Mouse (Mus musculus) ES-Bruce4 (cell line): Measurements from ENCODE around the gene Asrgl1. TPM values are rescaled to one million over a fixed set of nuclear protein-coding genes. Genes with fewer than 3 reads are reported as not detected.
"Not testable (repeated sequence)": the region's sequence is repeated elsewhere in the genome, so short reads cannot be mapped to it uniquely, and the experiment has no call there.

Experiments
- H3K27ac ChIP-seq: 2 replicates; pipeline ENCODE4 v1.5.1; 2012; ENCODE audit warnings: low read length, inconsistent platforms; ENCODE audit not compliant: insufficient read depth
- H3K27me3 ChIP-seq: 2 replicates; pipeline ENCODE4 v1.6.1; 2012; ENCODE audit warnings: mild to moderate bottlenecking, low read length, inconsistent platforms; ENCODE audit not compliant: control insufficient read depth, poor library complexity, insufficient read depth, severe bottlenecking
- H3K36me3 ChIP-seq: 2 replicates; pipeline ENCODE4 v1.6.1; 2012; ENCODE audit warnings: inconsistent platforms, mild to moderate bottlenecking, low read length, moderate library complexity; ENCODE audit not compliant: control insufficient read depth, poor library complexity, insufficient read depth, severe bottlenecking
- H3K4me1 ChIP-seq: one replicate; pipeline ENCODE4 v1.8.1; 2011; ENCODE audit warnings: low read length; ENCODE audit not compliant: control insufficient read depth, insufficient read depth
- H3K4me3 ChIP-seq: 2 replicates; pipeline ENCODE4 v1.5.1; 2011; ENCODE audit warnings: low read depth, mild to moderate bottlenecking, low read length
- H3K9ac ChIP-seq: 2 replicates; pipeline ENCODE4 v1.6.1; 2012; ENCODE audit warnings: low read depth, mild to moderate bottlenecking, inconsistent platforms; ENCODE audit not compliant: poor library complexity, severe bottlenecking
- H3K9me3 ChIP-seq: replicated peaks from 2 replicates; pipeline ENCODE4 v1.6.1; 2012; ENCODE audit warnings: mild to moderate bottlenecking, low read length, inconsistent platforms; ENCODE audit not compliant: control insufficient read depth, poor library complexity, insufficient read depth, severe bottlenecking
- CTCF ChIP-seq: IDR thresholded peaks from one replicate; pipeline ENCODE4 v1.8.1; 2011; ENCODE audit warnings: low read depth, low read length
- EP300 ChIP-seq: IDR thresholded peaks from 2 replicates; pipeline ENCODE4 v1.6.1; 2011; ENCODE audit warnings: low read depth, low read length; ENCODE audit not compliant: insufficient read depth
- POLR2A ChIP-seq: IDR thresholded peaks from one replicate; pipeline ENCODE4 v1.8.1; 2011; ENCODE audit warnings: low read length; ENCODE audit not compliant: insufficient read depth
- polyA plus RNA-seq: library from polyadenylated mRNA; stranded (reverse); fragments of >200 nt; gene quantifications from 2 replicates; pipeline ENCODE4 v1.2.4, GENCODE M21; 2011; ENCODE audit warnings: low read depth; ENCODE audit not compliant: missing spikeins, insufficient read depth, insufficient read length

Asrgl1 gene
- polyA plus RNA-seq, 1 experiment, result 23.3 TPM

DNA sequence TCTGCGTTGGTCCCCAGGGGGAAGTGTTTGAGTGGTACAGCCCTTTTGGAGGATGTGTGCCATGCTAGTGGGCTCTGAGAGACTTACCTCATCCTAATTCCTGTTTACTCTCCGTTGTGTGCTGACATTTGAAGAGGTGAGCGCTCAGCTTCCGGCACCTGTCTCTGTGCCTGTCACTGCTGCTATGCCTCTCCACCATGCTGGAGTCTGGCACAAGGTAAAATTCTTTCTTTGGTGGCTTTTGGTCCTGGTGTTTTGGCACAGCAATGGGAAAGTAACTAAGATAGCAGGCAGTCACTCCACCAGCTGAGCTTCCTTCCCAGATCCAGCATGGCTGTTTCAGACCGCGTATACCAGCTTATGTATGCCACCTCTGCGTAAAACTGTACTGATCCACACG, 35.7 kb downstream of the Asrgl1 start:
- Histone ChIP-seq H3K27ac (no peak overlapping the region), H3K9ac (no peak overlapping the region), H3K9me3 (peaks cover 7% of the 10 kb centered on the region; the same call in 1 of the 2 replicates), H3K27me3 (no peaks in the 10 kb centered on the region), H3K4me1 (no peaks in the 10 kb centered on the region), H3K4me3 (no peak overlapping the region), H3K36me3 (no peaks in the 10 kb centered on the region)
- TF ChIP-seq CTCF (no peak), EP300 (no peak), POLR2A (no peak)

DNA sequence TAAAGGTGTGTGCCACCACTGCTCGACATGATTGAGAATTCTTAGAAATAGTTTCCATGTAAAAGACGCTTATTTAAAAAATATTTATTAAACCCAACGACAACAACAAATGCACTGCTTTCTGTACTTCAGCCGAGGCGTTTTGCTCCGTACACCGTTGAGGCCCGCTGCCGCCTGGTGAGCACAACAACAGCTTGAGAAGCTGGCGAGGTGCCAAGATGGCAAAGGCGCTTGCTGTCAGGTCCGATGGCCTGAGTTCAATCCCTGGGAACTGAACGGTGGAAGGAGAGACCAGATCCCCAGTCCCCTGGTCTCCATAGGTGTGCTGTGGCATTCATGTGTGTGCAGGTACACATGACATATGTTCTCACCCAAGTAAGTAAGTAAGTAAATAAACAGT, 38.0 kb downstream of the Asrgl1 start:
- H3K27ac ChIP-seq, result no peak overlapping the region
- no peaks in the 10 kb centered on the region for H3K27me3 ChIP-seq
- H3K9ac ChIP-seq, result no peak overlapping the region
- no peak for TF ChIP-seq POLR2A
- no peak overlapping the region for H3K4me3 ChIP-seq
- H3K36me3 ChIP-seq, result no peaks in the 10 kb centered on the region
- no peaks in the 10 kb centered on the region for H3K4me1 ChIP-seq
- no peaks in the 10 kb centered on the region for H3K9me3 ChIP-seq

DNA sequence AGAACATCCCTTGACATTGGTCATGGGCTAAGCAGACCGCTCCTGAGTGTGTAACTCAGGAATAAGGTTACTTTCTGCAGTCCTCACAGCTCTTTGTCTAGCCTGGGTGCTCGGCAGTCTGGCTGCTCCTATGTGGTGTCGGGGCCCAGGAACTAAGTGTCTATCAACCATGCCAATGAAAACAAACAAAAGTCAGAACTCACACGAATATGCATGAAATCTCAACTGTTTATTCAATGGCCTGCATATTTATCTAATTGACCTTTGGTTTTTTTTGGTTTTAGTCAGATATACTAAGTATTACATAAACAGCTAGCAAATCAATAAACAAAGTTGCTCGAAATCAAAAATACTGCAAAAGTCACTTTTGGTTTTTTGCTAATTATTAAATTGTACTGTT, 40.3 kb downstream of the Asrgl1 start:
- Histone ChIP-seq H3K9ac (no peak overlapping the region), H3K4me1 (no peaks in the 10 kb centered on the region), H3K27ac (no peak overlapping the region), H3K36me3 (no peaks in the 10 kb centered on the region), H3K27me3 (no peaks in the 10 kb centered on the region), H3K4me3 (no peak overlapping the region), H3K9me3 (no peaks in the 10 kb centered on the region)
- TF ChIP-seq EP300 (no peak), CTCF (no peak), POLR2A (no peak)

DNA sequence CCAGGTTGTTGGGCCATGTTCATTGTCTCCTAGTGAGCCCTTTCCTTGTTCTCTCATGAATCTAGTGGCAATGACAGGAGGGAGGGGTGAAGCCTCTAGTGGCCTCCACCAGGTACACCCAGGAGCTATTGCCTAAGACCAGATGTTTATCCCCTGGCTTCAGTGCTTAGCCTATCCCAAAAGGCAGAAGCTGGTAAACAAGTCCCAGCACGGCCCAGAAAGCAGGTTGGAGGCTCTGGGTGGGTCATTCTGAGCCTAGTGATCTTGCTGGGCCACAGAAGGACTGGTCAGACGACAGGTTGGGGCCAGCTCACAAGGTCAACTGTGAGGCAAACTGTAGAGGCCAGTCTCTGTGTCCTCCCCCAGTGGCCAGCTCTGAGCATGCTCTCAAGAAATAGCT, 44.7 kb downstream of the Asrgl1 start:
- no peak overlapping the region for H3K9ac ChIP-seq
- H3K36me3 ChIP-seq, result no peaks in the 10 kb centered on the region
- no peaks in the 10 kb centered on the region for H3K4me1 ChIP-seq
- H3K9me3 ChIP-seq, result no peaks in the 10 kb centered on the region
- H3K27me3 ChIP-seq, result no peaks in the 10 kb centered on the region
- TF ChIP-seq EP300 (no peak), CTCF (no peak), POLR2A (no peak)
- no peak overlapping the region for H3K4me3 ChIP-seq
- no peak overlapping the region for H3K27ac ChIP-seq

DNA sequence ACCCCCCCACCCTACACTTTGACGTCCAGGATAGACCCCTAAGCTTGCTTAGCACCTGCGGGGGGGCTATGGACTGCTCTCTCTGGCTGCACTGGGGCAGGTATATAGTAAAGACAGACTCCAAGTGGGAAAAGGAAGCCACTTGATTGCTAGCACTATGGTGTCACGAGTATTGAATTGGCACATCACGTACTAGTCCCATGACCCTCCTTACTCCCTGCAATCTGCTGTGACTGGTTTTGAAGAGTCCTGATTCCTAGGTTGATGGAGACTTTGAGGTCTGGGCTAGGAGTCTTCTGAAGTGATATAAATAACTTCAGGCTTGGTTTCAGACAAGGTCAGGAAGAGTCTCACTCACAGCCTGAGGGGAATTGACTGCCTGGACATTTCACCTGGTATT, 45.2 kb downstream of the Asrgl1 start:
- H3K36me3 ChIP-seq, result no peaks in the 10 kb centered on the region
- no peaks in the 10 kb centered on the region for H3K27me3 ChIP-seq
- H3K9ac ChIP-seq, result no peak overlapping the region
- TF ChIP-seq POLR2A, result no peak
- TF ChIP-seq CTCF, result no peak
- TF ChIP-seq EP300, result no peak
- H3K4me1 ChIP-seq, result no peaks in the 10 kb centered on the region
- no peaks in the 10 kb centered on the region for H3K9me3 ChIP-seq
- no peak overlapping the region for H3K27ac ChIP-seq
- H3K4me3 ChIP-seq, result no peak overlapping the region

DNA sequence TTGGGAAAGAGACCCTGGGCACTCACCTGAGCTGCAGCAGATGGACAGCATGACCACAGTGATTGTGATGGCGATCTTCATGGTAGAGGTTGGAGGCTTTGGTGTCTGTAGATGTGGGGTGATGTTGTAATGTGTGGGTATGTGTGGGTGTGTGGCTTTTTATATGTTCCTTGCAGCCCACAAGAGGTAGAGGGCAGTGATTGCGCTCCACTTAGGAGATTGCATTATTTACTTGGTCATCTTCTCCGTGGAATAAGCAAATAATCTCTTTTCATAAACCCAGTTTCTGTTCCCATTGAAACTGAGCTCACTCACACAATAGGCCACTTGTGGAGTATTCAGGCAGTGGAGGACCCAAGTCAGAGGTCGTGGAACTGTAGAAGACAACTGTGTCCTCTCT, 47.6 kb downstream of the Asrgl1 start, which contains the start of gene Scgb1a1:
TSS of gene Scgb1a1 (minus strand) at position 138 of the 400 bp plus-strand sequence.
- no peak for TF ChIP-seq CTCF
- TF ChIP-seq EP300, result no peak
- TF ChIP-seq POLR2A, result no peak
- H3K27ac ChIP-seq, result no peak within 1 kb of the TSS
- no peak within 1 kb of the TSS for H3K4me3 ChIP-seq
- no peaks in the 10 kb centered on the region for H3K36me3 ChIP-seq
- no peaks in the 10 kb centered on the region for H3K4me1 ChIP-seq
- no peak within 1 kb of the TSS for H3K9ac ChIP-seq
- H3K27me3 ChIP-seq, result no peaks in the 10 kb centered on the region
- H3K9me3 ChIP-seq, result no peaks in the 10 kb centered on the region

DNA sequence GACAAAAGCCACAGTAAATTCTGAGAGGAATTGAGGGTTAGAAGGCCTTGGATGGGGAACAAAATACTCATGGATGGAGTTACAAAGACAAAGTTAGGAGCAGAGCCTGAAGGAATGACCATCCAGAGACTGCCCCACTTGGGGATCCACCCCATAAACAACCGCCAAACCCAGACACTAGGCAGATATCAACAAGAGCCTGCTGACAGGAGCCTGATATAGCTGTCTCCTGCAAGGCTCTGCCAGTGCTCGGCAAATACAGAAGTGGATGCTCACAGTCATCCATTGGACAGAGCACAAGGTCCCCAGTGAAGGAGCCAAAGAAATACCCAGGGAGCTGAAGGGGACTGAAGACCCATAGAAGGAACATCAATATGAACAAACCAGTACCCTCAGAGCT, 51.5 kb downstream of the Asrgl1 start:
- H3K9me3 ChIP-seq, H3K4me1 ChIP-seq, H3K36me3 ChIP-seq: not testable (repeated sequence)

More for the DNA sequence above, 51.5 kb downstream of the Asrgl1 start:
- H3K27me3 ChIP-seq, H3K4me3 ChIP-seq, H3K9ac ChIP-seq, H3K27ac ChIP-seq: not testable (repeated sequence)
